Mouse (Mus musculus) midbrain, embryonic 10.5 days (tissue): ENCODE data around the gene Srgap1. TPM values are rescaled to one million over a fixed set of nuclear protein-coding genes. Genes with fewer than 3 reads are reported as not detected.

Experiments
- DNase-seq: peaks from one replicate; pipeline ENCODE4 v3.0.0-alpha.2; 2017; ENCODE audit warnings: low spot score
- H3K27ac ChIP-seq: fragments of 300-500 bp; sonication (generic); replicated peaks from 2 replicates; pipeline ENCODE4 v1.5.1; 2016; ENCODE audit warnings: mild to moderate bottlenecking
- H3K27me3 ChIP-seq: fragments of 300-500 bp; sonication (generic); 2 replicates; pipeline ENCODE4 v1.6.1; 2016; ENCODE audit warnings: low read depth, mild to moderate bottlenecking; ENCODE audit not compliant: poor library complexity, severe bottlenecking
- H3K36me3 ChIP-seq: fragments of 300-500 bp; sonication (generic); 2 replicates; pipeline ENCODE4 v1.6.1; 2016; ENCODE audit warnings: mild to moderate bottlenecking, moderate library complexity
- H3K4me1 ChIP-seq: fragments of 300-500 bp; sonication (generic); 2 replicates; pipeline ENCODE4 v1.6.1; 2016
- H3K4me3 ChIP-seq: fragments of 300-500 bp; sonication (generic); 2 replicates; pipeline ENCODE4 v1.5.1; 2016; ENCODE audit warnings: mild to moderate bottlenecking, moderate library complexity
- H3K9me3 ChIP-seq: fragments of 300-500 bp; sonication (generic); replicated peaks from 2 replicates; pipeline ENCODE4 v1.6.1; 2016; ENCODE audit warnings: mild to moderate bottlenecking
- WGBS: fragments of 180-500 bp; shearing (Covaris S2); methylation state at CpG from one replicate; pipeline ENCODE4 v1.1.7; 2016; 5-methylcytosine and 5-hydroxymethylcytosine counted together
- polyA plus RNA-seq: library from polyadenylated mRNA; unstranded; fragments of >200 nt; fragmentation: Nextera tagmentation; extraction: Ambion mirVana; gene quantifications from 2 replicates; pipeline ENCODE4 v1.2.1, GENCODE M21; 2016

Gene Srgap1
- polyA plus RNA-seq, 1 experiment from 2014 or later = 11.5 TPM

GRCm38 (mm10) chr10:121763191-121763590, 283.9 kb downstream of the Srgap1 start:
- H3K27ac ChIP-seq = no peak overlapping the region
- 93% methylated on average over 8 of the region's 13 CpGs for WGBS
- DNase-seq = no peak
- no peak overlapping the region for H3K4me3 ChIP-seq
- peaks cover 15% of the 10 kb centered on the region for H3K4me1 ChIP-seq
- H3K36me3 ChIP-seq = no peaks in the 10 kb centered on the region
- no peaks in the 10 kb centered on the region for H3K27me3 ChIP-seq
- no peaks in the 10 kb centered on the region for H3K9me3 ChIP-seq

GRCm38 (mm10) chr10:121762141-121762540, 285.0 kb downstream of the Srgap1 start:
- Histone ChIP-seq H3K4me1 (peaks cover 15% of the 10 kb centered on the region), H3K9me3 (no peaks in the 10 kb centered on the region), H3K36me3 (no peaks in the 10 kb centered on the region), H3K27ac (no peak overlapping the region), H3K27me3 (no peaks in the 10 kb centered on the region), H3K4me3 (no peak overlapping the region)
- no peak for DNase-seq
- WGBS = 93% methylated on average over 9 of the region's 9 CpGs

GRCm38 (mm10) chr10:121759095-121759494, 288.0 kb downstream of the Srgap1 start:
- Histone ChIP-seq H3K9me3 (no peaks in the 10 kb centered on the region), H3K27me3 (no peaks in the 10 kb centered on the region), H3K4me1 (no peaks in the 10 kb centered on the region), H3K27ac (no peak overlapping the region), H3K4me3 (no peak overlapping the region), H3K36me3 (no peaks in the 10 kb centered on the region)
- WGBS = 54% methylated on average over 8 of the region's 8 CpGs
- DNase-seq = no peak

- H3K27ac ChIP-seq = no peak overlapping the region
- 84% methylated on average over 4 of the region's 4 CpGs for WGBS
- H3K4me1 ChIP-seq = no peaks in the 10 kb centered on the region
- peaks cover 13% of the 10 kb centered on the region for H3K36me3 ChIP-seq
- H3K9me3 ChIP-seq = no peaks in the 10 kb centered on the region
- no peak overlapping the region for H3K4me3 ChIP-seq
- DNase-seq = no peak
- no peaks in the 10 kb centered on the region for H3K27me3 ChIP-seq
Measured at GRCm38 (mm10) chr10:121756677-121757076, 290.4 kb downstream of the Srgap1 start.

GRCm38 (mm10) chr10:121755822-121756221, 291.3 kb downstream of the Srgap1 start:
- H3K4me3 ChIP-seq = no peak overlapping the region

GRCm38 (mm10) chr10:121754237-121754636, 292.9 kb downstream of the Srgap1 start:
- 86% methylated on average over 5 of the region's 5 CpGs for WGBS
- Histone ChIP-seq H3K27me3 (no peaks in the 10 kb centered on the region), H3K27ac (no peak overlapping the region), H3K9me3 (no peaks in the 10 kb centered on the region), H3K4me1 (no peaks in the 10 kb centered on the region), H3K36me3 (peaks cover 35% of the 10 kb centered on the region), H3K4me3 (no peak overlapping the region)
- DNase-seq = no peak

More at GRCm38 (mm10) chr10:121755822-121756221, 291.3 kb downstream of the Srgap1 start:
- Histone ChIP-seq H3K27me3 (no peaks in the 10 kb centered on the region), H3K36me3 (peaks cover 22% of the 10 kb centered on the region), H3K27ac (no peak overlapping the region), H3K9me3 (no peaks in the 10 kb centered on the region), H3K4me1 (no peaks in the 10 kb centered on the region)
- DNase-seq = no peak
- WGBS = 54% methylated on average over 1 of the region's 1 CpGs

GRCm38 (mm10) chr10:121750175-121750574, 296.9 kb downstream of the Srgap1 start:
- 95% methylated on average over 12 of the region's 12 CpGs for WGBS
- no peak overlapping the region for H3K4me3 ChIP-seq
- H3K4me1 ChIP-seq = no peaks in the 10 kb centered on the region
- no peak overlapping the region for H3K27ac ChIP-seq
- H3K27me3 ChIP-seq = no peaks in the 10 kb centered on the region
- DNase-seq = no peak
- no peaks in the 10 kb centered on the region for H3K9me3 ChIP-seq
- H3K36me3 ChIP-seq = peaks cover 74% of the 10 kb centered on the region

- H3K9me3 ChIP-seq = 0 out of 2 replicates have a peak, but pooled peaks cover 7% of the 10 kb centered on the region
- DNase-seq = peak; percentile 30
Measured at GRCm38 (mm10) chr10:121742336-121742735, 304.8 kb downstream of the Srgap1 start.

GRCm38 (mm10) chr10:121739548-121740505, 307.3 kb downstream of the Srgap1 start, which contains the start of gene BC048403:
Gene BC048403 (plus strand): TSS chr10:121739937.
- H3K9me3 ChIP-seq = 0 out of 2 replicates have a peak, but pooled peaks cover 6% of the 10 kb centered on the region
- peaks cover 29% of the 10 kb centered on the region for H3K4me1 ChIP-seq
- peaks cover 5% of the 10 kb centered on the region for H3K36me3 ChIP-seq
- DNase-seq = peak; percentile 88
- H3K4me3 ChIP-seq = peak within 1 kb of the TSS; percentile 91
- under 1% methylated on average over 67 of the region's 68 CpGs for WGBS
- H3K27ac ChIP-seq = peak within 1 kb of the TSS; percentile 96
- no peaks in the 10 kb centered on the region for H3K27me3 ChIP-seq

More at GRCm38 (mm10) chr10:121742336-121742735, 304.8 kb downstream of the Srgap1 start:
- WGBS = 52% methylated on average over 4 of the region's 4 CpGs
- Histone ChIP-seq H3K4me1 (peaks cover 29% of the 10 kb centered on the region), H3K4me3 (no peak overlapping the region), H3K27me3 (no peaks in the 10 kb centered on the region), H3K27ac (no peak overlapping the region), H3K36me3 (peaks cover 30% of the 10 kb centered on the region)

- no peaks in the 10 kb centered on the region for H3K27me3 ChIP-seq
- H3K36me3 ChIP-seq = no peaks in the 10 kb centered on the region
- peaks cover 24% of the 10 kb centered on the region for H3K4me1 ChIP-seq
- no peaks in the 10 kb centered on the region for H3K9me3 ChIP-seq
- H3K4me3 ChIP-seq = no peak overlapping the region
- no peak overlapping the region for H3K27ac ChIP-seq
- no peak for DNase-seq
- 87% methylated on average over 3 of the region's 3 CpGs for WGBS
Measured at GRCm38 (mm10) chr10:121737256-121737655, 309.9 kb downstream of the Srgap1 start.

GRCm38 (mm10) chr10:121732542-121732941, 314.6 kb downstream of the Srgap1 start:
- Histone ChIP-seq H3K4me3 (no peak overlapping the region), H3K36me3 (no peaks in the 10 kb centered on the region), H3K4me1 (no peaks in the 10 kb centered on the region), H3K9me3 (no peaks in the 10 kb centered on the region), H3K27ac (no peak overlapping the region), H3K27me3 (no peaks in the 10 kb centered on the region)
- no peak for DNase-seq
- 92% methylated on average over 9 of the region's 9 CpGs for WGBS

GRCm38 (mm10) chr10:121731048-121731725, 315.9 kb downstream of the Srgap1 start:
- no peak for DNase-seq
- no peaks in the 10 kb centered on the region for H3K9me3 ChIP-seq
- no peak overlapping the region for H3K27ac ChIP-seq
- H3K27me3 ChIP-seq = no peaks in the 10 kb centered on the region
- no peak overlapping the region for H3K4me3 ChIP-seq
- H3K36me3 ChIP-seq = no peaks in the 10 kb centered on the region
- no peaks in the 10 kb centered on the region for H3K4me1 ChIP-seq
- 93% methylated on average over 8 of the region's 8 CpGs for WGBS
